Mouse (Mus musculus) limb, embryonic 13.5 days (tissue): ENCODE measurements around the gene Pigg. TPM values are rescaled to one million over a fixed set of nuclear protein-coding genes. Genes with fewer than 3 reads are reported as not detected.

Experiments
- ATAC-seq: fragments of 200-750 bp; cut with Nextera tagmentation; 2 replicates; pipeline ENCODE4 v1.8.0; 2017; ENCODE audit warnings: low read depth, moderate number of reproducible peaks, moderate TSS enrichment; ENCODE audit not compliant: low FRiP score
- H3K27ac ChIP-seq: fragments of 300-500 bp; sonication (generic); 2 replicates; pipeline ENCODE4 v1.5.1; 2015; ENCODE audit warnings: inconsistent platforms, mild to moderate bottlenecking, moderate library complexity
- H3K27me3 ChIP-seq: fragments of 300-500 bp; sonication (generic); 2 replicates; pipeline ENCODE4 v1.6.1; 2015; ENCODE audit warnings: mild to moderate bottlenecking, inconsistent platforms
- H3K36me3 ChIP-seq: fragments of 300-500 bp; sonication (generic); 2 replicates; pipeline ENCODE4 v1.6.1; 2015; ENCODE audit warnings: inconsistent platforms, mild to moderate bottlenecking, moderate library complexity
- H3K4me1 ChIP-seq: fragments of 300-500 bp; sonication (generic); 2 replicates; pipeline ENCODE4 v1.6.1; 2015; ENCODE audit warnings: inconsistent platforms
- H3K4me2 ChIP-seq: fragments of 300-500 bp; sonication (generic); replicated peaks from 2 replicates; pipeline ENCODE4 v1.6.1; 2015; ENCODE audit warnings: inconsistent platforms, mild to moderate bottlenecking, moderate library complexity
- H3K4me3 ChIP-seq: fragments of 300-500 bp; sonication (generic); 2 replicates; pipeline ENCODE4 v1.5.1; 2015; ENCODE audit warnings: moderate library complexity, mild to moderate bottlenecking, inconsistent platforms
- H3K9ac ChIP-seq: fragments of 300-500 bp; sonication (generic); 2 replicates; pipeline ENCODE4 v1.6.1; 2015; ENCODE audit warnings: mild to moderate bottlenecking, inconsistent platforms
- H3K9me3 ChIP-seq: fragments of 300-500 bp; sonication (generic); 2 replicates; pipeline ENCODE4 v1.6.1; 2016; ENCODE audit warnings: inconsistent platforms
- WGBS: fragments of 180-500 bp; shearing (Covaris S2); methylation state at CpG from one replicate; pipeline ENCODE4 v1.1.7; 2015; 5-methylcytosine and 5-hydroxymethylcytosine counted together
- polyA plus RNA-seq: library from polyadenylated mRNA; unstranded; fragments of >200 nt; fragmentation: Nextera tagmentation; extraction: Ambion mirVana; gene quantifications from 2 replicates; pipeline ENCODE4 v1.2.1, GENCODE M21; 2015

Gene Pigg
- polyA plus RNA-seq, 1 experiment from 2014 or later, result 5.1 TPM

DNA sequence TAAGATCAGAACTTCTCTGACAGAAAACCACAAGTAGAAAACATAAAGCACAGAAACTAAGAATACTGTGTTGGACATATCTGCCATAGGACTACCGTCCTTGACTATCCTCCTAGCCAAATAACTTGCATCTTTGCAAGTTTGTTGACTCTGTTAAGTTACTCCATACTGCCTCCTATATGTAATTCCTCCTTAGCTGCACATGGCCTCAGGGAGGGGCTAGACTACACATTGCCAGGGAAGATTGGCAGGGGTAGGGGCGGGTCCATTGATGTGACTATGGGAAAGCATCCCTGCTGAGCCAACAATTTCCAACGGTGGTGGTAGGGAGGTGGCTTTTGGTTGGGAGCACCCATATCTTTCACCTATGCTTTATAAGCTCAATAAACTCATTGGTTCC, 49.9 kb downstream of the Pigg start:
- H3K4me1 ChIP-seq, result peaks cover 10% of the 10 kb centered on the region
- no peak overlapping the region for H3K4me2 ChIP-seq
- peaks cover 56% of the 10 kb centered on the region for H3K27me3 ChIP-seq
- H3K36me3 ChIP-seq, result no peaks in the 10 kb centered on the region
- ATAC-seq, result no peak
- H3K9me3 ChIP-seq, result 0 out of 2 replicates have a peak, but pooled peaks cover 5% of the 10 kb centered on the region
- 25% methylated on average over 3 of the region's 3 CpGs for WGBS
- H3K27ac ChIP-seq, result no peak overlapping the region
- no peak overlapping the region for H3K9ac ChIP-seq
- H3K4me3 ChIP-seq, result no peak overlapping the region

- H3K4me3 ChIP-seq, result peak overlapping the region; percentile 58
- H3K27me3 ChIP-seq, result peaks cover 91% of the 10 kb centered on the region
- H3K36me3 ChIP-seq, result no peaks in the 10 kb centered on the region
- no peak overlapping the region for H3K27ac ChIP-seq
- WGBS, result 3% methylated on average over 53 of the region's 60 CpGs
- peak overlapping the region; percentile 95 for H3K4me2 ChIP-seq
- ATAC-seq, result no peak
- peaks cover 29% of the 10 kb centered on the region for H3K4me1 ChIP-seq
- H3K9ac ChIP-seq, result peak overlapping the region; percentile 63
- no peaks in the 10 kb centered on the region for H3K9me3 ChIP-seq
Observed at GRCm38 (mm10) chr5:108366328-108366983, 54.0 kb downstream of the Pigg start.

DNA sequence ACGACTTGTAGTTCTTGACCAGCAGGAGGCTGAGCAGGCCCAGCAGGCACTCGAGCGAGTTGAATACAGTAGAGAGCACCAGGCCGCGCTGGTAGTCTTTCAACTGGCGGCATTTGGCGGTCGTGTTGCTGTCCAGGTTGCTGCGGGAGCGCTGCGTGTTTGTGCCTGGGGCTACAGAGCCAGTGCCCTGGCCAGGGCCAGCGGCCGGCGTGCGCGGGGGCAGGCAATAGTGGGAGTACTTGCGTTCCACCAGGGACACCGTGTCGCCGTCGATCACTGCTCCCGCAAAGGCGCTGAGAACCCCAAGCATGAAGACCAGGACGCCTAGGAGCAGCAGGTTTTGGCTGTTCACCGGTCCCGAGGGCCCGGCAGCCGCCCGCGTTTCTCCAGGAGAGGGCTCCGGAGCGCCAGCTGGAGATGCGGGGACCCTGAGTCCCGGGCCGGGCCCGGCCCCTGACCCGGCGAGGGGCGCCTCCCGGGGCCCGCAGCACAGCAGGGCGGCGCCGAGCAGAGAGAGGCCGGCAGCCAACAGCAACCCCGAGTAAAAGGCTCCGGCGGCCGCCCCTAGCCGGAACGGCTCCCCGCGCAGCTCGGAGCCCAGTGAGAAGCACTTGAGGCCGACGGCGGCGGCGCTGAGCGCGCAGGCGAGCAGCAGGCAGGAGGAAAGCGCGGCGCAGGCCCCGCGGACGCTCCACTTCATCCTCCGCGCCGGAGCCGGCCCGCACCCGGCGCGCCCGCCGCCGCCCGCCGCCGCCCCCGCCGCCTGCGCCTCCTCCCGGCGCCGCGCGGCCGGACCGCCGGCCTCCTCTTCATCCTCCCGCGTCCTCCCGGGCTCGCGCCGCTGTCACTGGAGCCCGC, 54.8 kb downstream of the Pigg start:
- Histone ChIP-seq H3K4me3 (peak overlapping the region; percentile 58), H3K36me3 (no peaks in the 10 kb centered on the region), H3K9ac (peak overlapping the region; percentile 63), H3K9me3 (no peaks in the 10 kb centered on the region), H3K27me3 (peaks cover 97% of the 10 kb centered on the region), H3K4me1 (peaks cover 29% of the 10 kb centered on the region), H3K27ac (no peak overlapping the region), H3K4me2 (peak overlapping the region; percentile 95)
- WGBS, result under 1% methylated on average over 78 of the region's 100 CpGs
- peak; percentile 51 for ATAC-seq

- WGBS, result 1% methylated on average over 20 of the region's 36 CpGs
- Histone ChIP-seq H3K9me3 (no peaks in the 10 kb centered on the region), H3K27ac (no peak within 1 kb of the TSS), H3K4me3 (peak within 1 kb of the TSS; percentile 58), H3K36me3 (no peaks in the 10 kb centered on the region), H3K27me3 (peaks cover 97% of the 10 kb centered on the region), H3K4me1 (peaks cover 29% of the 10 kb centered on the region), H3K9ac (peak within 1 kb of the TSS; percentile 63), H3K4me2 (peak within 1 kb of the TSS; percentile 95)
- no peak for ATAC-seq
Observed at GRCm38 (mm10) chr5:108367871-108368332, 55.5 kb downstream of the Pigg start, which contains the start of gene Gm42517. Gene Gm42517 (minus strand): TSS chr5:108367922.

- WGBS, result 10% methylated on average over 6 of the region's 6 CpGs
- Histone ChIP-seq H3K4me2 (peak overlapping the region; percentile 68), H3K27me3 (peaks cover 97% of the 10 kb centered on the region), H3K27ac (no peak overlapping the region), H3K36me3 (no peaks in the 10 kb centered on the region), H3K9ac (no peak overlapping the region), H3K4me3 (peak overlapping the region; percentile 58), H3K4me1 (peaks cover 29% of the 10 kb centered on the region), H3K9me3 (no peaks in the 10 kb centered on the region)
- ATAC-seq, result no peak
Observed at GRCm38 (mm10) chr5:108368446-108368845, 56.0 kb downstream of the Pigg start.

DNA sequence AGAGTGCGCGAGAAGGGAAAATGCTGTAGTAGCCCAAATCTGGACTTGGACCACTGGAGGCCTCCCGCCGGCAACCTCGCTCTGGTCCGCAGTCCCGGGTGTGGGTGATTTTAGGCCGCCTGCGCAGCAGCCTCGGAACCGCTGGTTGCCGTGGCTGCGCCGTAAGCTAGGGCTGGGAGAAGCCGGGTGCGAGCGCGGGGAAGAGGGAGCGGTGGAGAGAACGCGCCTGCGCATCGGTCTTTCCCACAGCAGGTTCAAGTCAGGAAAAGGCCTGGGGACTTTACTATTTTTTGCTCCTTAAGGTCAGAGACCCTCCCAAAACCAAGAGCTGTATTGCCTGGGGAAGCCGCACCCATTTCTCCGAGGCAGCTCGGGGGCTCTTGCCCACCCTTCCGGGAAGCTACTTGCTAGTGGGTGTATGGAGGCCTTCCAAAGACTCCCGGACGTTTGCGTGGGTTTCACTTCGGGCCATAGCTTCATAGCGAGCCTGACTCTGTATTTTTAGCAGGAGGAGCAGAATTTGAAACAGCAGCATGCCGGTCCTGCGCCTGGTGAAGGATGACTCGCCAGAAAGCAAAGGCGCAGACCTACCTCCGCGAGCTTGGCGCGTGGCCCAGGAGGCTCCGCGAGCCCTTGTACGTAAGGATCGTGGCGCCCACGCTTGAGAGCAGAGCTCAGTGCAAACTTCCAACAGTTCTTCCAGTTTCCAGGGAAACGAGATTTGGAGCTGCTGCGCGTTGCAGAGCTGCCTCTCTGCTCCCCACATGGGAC, 56.6 kb downstream of the Pigg start:
- no peaks in the 10 kb centered on the region for H3K9me3 ChIP-seq
- H3K4me2 ChIP-seq, result peak overlapping the region; percentile 68
- no peak overlapping the region for H3K9ac ChIP-seq
- H3K27me3 ChIP-seq, result peaks cover 96% of the 10 kb centered on the region
- H3K27ac ChIP-seq, result no peak overlapping the region
- peaks cover 29% of the 10 kb centered on the region for H3K4me1 ChIP-seq
- 1% methylated on average over 49 of the region's 49 CpGs for WGBS
- peak overlapping the region; percentile 58 for H3K4me3 ChIP-seq
- no peak; the same call in 1 of the 2 replicates for ATAC-seq
- H3K36me3 ChIP-seq, result no peaks in the 10 kb centered on the region

- H3K9ac ChIP-seq, result no peak overlapping the region
- H3K4me2 ChIP-seq, result no peak overlapping the region
- no peaks in the 10 kb centered on the region for H3K9me3 ChIP-seq
- no peak overlapping the region for H3K4me3 ChIP-seq
- no peak for ATAC-seq
- no peaks in the 10 kb centered on the region for H3K36me3 ChIP-seq
- H3K27me3 ChIP-seq, result peaks cover 91% of the 10 kb centered on the region
- peaks cover 29% of the 10 kb centered on the region for H3K4me1 ChIP-seq
- under 1% methylated on average over 6 of the region's 6 CpGs for WGBS
- H3K27ac ChIP-seq, result no peak overlapping the region
Observed at GRCm38 (mm10) chr5:108369964-108370363, 57.6 kb downstream of the Pigg start.

DNA sequence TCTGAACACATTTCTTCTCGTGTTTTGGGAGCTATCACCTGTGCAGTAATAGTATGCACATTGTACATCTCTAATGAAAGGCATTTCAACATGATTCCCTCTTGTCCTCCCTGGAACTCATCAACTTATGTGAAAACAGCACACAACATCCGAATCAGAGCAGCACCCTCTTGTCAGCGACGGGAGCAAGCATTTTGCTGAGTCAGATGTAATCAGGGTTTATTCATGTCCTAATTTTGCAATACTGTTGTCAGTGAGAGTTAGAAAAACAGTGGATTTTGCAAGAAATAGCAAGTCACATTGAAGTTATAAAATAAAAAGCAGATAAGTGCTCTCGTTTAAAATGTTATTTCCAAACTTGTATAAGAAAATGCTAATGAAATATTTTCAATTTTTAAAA, 61.7 kb downstream of the Pigg start:
- Histone ChIP-seq H3K27me3 (peaks cover 61% of the 10 kb centered on the region), H3K9ac (no peak overlapping the region), H3K4me1 (peaks cover 6% of the 10 kb centered on the region), H3K36me3 (no peaks in the 10 kb centered on the region), H3K9me3 (no peaks in the 10 kb centered on the region), H3K4me3 (no peak overlapping the region), H3K4me2 (no peak overlapping the region), H3K27ac (no peak overlapping the region)
- 66% methylated on average over 5 of the region's 5 CpGs for WGBS
- ATAC-seq, result no peak

DNA sequence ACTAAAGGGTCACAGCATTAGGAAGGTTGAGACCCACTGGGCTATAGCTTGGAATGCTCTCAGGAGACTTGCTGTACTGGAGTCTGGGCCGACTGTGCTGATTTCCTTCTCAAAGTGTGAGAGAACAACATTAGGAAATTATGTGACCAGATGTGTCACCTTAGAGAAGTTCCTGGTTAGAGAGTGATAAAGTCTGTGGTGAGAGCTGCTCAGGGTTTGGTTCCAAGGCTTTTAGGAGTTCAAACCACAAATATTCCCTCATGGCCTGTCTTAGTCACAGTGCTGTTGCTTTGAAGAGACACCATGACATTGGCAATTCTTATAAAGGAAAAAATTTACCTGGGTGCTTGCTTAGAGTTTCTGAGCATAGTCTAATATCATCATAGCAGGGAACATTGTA, 63.6 kb downstream of the Pigg start:
- Histone ChIP-seq H3K4me2 (no peak overlapping the region), H3K27ac (no peak overlapping the region), H3K9me3 (no peaks in the 10 kb centered on the region), H3K4me1 (no peaks in the 10 kb centered on the region), H3K27me3 (peaks cover 42% of the 10 kb centered on the region), H3K9ac (no peak overlapping the region), H3K4me3 (no peak overlapping the region), H3K36me3 (no peaks in the 10 kb centered on the region)
- 57% methylated on average over 1 of the region's 1 CpGs for WGBS
- no peak for ATAC-seq

DNA sequence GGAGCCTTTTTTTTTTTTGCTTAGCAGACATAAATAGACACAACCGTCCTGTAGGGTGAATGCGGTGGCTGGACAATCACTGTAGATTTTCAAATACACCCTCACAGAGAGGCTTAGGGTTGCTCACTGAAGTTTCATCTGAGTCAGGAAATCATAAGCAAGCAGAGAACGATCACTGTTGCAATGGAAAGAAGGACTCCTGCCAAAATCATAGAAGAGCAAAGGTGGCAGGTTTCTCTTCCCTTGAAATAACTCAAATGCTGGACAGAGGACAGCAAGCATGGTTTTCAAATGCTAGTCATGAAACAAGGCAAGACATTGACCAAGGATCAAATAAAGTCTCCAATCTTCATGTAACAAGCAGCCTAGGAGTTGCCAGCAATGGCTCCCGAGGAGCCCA, 65.9 kb downstream of the Pigg start:
- WGBS, result 79% methylated on average over 4 of the region's 4 CpGs
- Histone ChIP-seq H3K4me2 (no peak overlapping the region), H3K27ac (no peak overlapping the region), H3K36me3 (no peaks in the 10 kb centered on the region), H3K4me1 (no peaks in the 10 kb centered on the region), H3K27me3 (peaks cover 20% of the 10 kb centered on the region), H3K9ac (no peak overlapping the region), H3K4me3 (no peak overlapping the region), H3K9me3 (no peaks in the 10 kb centered on the region)
- ATAC-seq, result no peak

DNA sequence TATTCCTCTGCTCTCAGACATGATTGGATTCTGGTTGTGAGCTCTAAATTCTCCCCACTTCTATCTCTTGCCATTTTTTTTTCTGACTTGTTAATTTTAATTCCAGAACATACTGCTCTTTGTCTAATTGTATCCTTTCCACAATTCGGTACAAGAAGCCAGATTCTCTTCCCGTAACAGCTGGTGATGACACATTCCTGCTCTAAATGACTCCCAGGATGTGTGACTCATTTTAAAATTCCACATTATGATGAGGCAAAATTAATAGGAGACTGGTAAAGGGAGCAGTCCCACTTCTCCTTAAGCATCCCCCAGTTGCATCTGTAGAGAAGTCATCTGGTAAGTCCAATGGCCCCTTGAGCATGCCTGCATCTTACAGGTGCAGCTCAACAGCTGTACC, 73.2 kb downstream of the Pigg start:
- H3K27me3 ChIP-seq, result 0 out of 2 replicates have a peak, but pooled peaks cover 9% of the 10 kb centered on the region
- ATAC-seq, result no peak
- no peak overlapping the region for H3K4me3 ChIP-seq
- no peak overlapping the region for H3K9ac ChIP-seq
- H3K9me3 ChIP-seq, result no peaks in the 10 kb centered on the region
- no peak overlapping the region for H3K4me2 ChIP-seq
- no peaks in the 10 kb centered on the region for H3K4me1 ChIP-seq
- WGBS, result 89% methylated on average over 2 of the region's 2 CpGs
- no peak overlapping the region for H3K27ac ChIP-seq
- H3K36me3 ChIP-seq, result no peaks in the 10 kb centered on the region

DNA sequence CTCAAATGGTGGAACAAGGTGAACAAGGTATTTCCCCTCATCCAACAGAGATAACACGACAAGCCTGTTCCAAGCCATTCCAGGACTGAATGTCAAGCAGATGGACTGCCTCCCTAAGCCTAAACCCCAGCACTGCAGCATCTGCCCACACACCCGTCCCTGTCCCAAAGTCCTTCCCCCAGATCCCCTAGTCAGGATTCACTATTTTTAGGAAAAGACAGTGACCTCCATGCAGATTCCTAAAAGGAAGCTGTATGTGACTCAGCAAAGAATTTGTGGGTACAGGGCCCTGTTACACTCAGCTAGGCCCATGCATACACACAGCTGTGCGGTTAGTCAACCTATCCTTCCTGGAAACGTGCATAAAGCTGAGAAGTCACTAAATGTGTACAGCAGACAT, 74.0 kb downstream of the Pigg start:
- H3K9me3 ChIP-seq, result no peaks in the 10 kb centered on the region
- no peaks in the 10 kb centered on the region for H3K4me1 ChIP-seq
- 71% methylated on average over 4 of the region's 4 CpGs for WGBS
- H3K27me3 ChIP-seq, result 0 out of 2 replicates have a peak, but pooled peaks cover 9% of the 10 kb centered on the region
- no peak for ATAC-seq
- H3K36me3 ChIP-seq, result no peaks in the 10 kb centered on the region
- H3K4me3 ChIP-seq, result no peak overlapping the region
- no peak overlapping the region for H3K27ac ChIP-seq
- no peak overlapping the region for H3K9ac ChIP-seq
- no peak overlapping the region for H3K4me2 ChIP-seq
